Mouse (Mus musculus): ENCODE measurements at regions not wholly inside any gene's neighbourhood (a gene's known extent, or its start where the extent isn't known, plus 50 kb on each side); places are given as distances from the start of the nearest gene placed in this dataset.

DNA sequence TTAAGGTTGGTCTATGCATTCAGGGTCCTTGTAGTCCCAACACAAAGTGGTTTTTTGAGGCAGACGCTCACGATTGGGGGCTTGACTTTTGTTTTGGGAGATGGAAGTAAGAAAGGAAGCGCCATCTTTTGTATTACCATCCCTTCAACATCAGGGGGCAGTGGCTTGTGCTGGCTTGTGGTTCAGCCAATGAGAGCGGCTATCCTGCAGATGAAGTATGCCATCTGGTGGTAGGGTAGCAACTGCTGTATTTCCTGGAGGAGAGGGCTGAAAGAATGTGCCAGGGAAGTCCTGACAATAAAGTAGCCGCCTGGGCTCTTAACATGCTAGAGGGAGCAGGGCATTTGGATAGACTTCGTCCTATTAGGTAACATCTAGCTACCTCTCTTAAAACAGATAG lies 139.0 kb upstream of the Psmd7 start:
- no peak overlapping the region for H3K27ac ChIP-seq
- no peak for ATAC-seq (ENCODE audit: low FRiP score)
- no peaks in the 10 kb centered on the region for H3K4me1 ChIP-seq
- 91% methylated on average over 6 of the region's 6 CpGs for WGBS
- H3K27me3 ChIP-seq, result no peaks in the 10 kb centered on the region
- no peak overlapping the region for H3K4me3 ChIP-seq (replicated peaks)
- H3K9me3 ChIP-seq, result no peaks in the 10 kb centered on the region
- H3K4me2 ChIP-seq, result no peak overlapping the region
- H3K36me3 ChIP-seq (replicated peaks), result no peaks in the 10 kb centered on the region
- no peak overlapping the region for H3K9ac ChIP-seq

DNA sequence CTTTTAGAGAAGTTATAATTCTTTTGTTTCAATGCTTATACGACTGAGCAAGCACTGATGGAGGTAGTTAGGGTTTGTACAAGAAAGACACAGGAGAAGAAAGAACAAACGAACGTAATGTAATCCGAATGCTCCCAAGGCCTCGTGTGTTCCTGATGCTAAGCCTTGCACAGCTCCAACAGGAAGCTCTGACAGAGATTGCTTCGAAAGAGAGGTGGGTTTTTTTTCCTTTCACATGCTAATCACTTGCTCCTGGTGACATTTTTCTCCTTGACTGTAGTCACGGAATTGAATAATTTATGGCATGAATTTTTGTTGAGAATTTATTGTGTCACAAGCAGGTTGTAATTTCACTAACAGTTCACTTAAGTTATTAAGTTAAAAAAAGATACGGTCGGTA lies 150.8 kb upstream of the Psmd7 start:
- no peaks in the 10 kb centered on the region for H3K36me3 ChIP-seq (replicated peaks)
- no peak overlapping the region for H3K4me3 ChIP-seq (replicated peaks)
- peaks cover 16% of the 10 kb centered on the region for H3K9me3 ChIP-seq
- H3K9ac ChIP-seq, result no peak overlapping the region
- no peaks in the 10 kb centered on the region for H3K4me1 ChIP-seq
- 67% methylated on average over 9 of the region's 9 CpGs for WGBS
- ATAC-seq (ENCODE audit: low FRiP score), result no peak
- H3K4me2 ChIP-seq, result no peak overlapping the region
- no peak overlapping the region for H3K27ac ChIP-seq
- no peaks in the 10 kb centered on the region for H3K27me3 ChIP-seq

DNA sequence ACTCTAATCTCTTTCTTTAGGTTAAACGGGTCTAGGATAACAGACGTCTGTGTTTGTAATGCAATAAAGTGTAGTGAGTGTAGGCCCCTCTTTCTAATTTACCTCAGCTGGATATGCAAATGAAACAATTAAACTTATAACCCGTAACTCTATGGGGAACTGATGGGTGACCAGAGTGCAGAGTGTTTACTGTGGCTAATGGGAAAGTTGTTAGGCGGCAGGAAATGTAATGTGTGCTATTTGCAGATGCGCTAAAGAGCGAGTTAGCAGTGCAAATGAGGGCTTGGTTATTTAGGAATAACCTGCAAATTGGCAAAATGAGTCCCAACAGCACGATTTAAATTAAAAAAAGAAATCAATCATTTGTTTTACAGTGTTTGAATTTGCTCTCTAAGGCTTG lies 168.8 kb upstream of the Psmd7 start:
- Histone ChIP-seq H3K4me2 (no peak overlapping the region), H3K27me3 (no peaks in the 10 kb centered on the region), H3K9ac (no peak overlapping the region), H3K27ac (no peak overlapping the region), H3K9me3 (no peaks in the 10 kb centered on the region), H3K4me3 (replicated peaks) (no peak overlapping the region), H3K4me1 (no peaks in the 10 kb centered on the region), H3K36me3 (replicated peaks) (no peaks in the 10 kb centered on the region)
- WGBS, result 69% methylated on average over 7 of the region's 7 CpGs
- ATAC-seq (ENCODE audit: low FRiP score), result no peak

DNA sequence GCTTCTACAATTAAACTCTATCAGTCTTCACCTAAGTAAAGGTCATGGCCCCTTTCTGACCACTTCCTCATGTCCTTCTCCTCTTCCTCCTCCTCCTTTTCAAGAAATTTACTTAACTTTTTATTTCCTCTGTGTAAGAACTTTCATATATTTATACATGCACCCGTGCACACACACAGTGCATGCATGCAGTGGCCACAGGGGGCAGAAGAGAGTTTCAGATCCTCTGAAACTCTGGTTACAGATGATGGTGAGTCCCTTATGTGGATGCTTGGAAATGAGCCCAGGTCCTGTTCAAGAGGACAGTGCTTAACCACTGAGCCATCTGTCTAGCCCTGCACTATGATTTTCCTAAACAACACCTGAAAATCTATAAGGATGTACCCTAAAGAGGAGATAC lies 170.4 kb upstream of the Psmd7 start:
- Histone ChIP-seq H3K27me3 (no peaks in the 10 kb centered on the region), H3K27ac (no peak overlapping the region), H3K4me3 (replicated peaks) (no peak overlapping the region), H3K4me2 (no peak overlapping the region), H3K9ac (no peak overlapping the region), H3K36me3 (replicated peaks) (no peaks in the 10 kb centered on the region), H3K9me3 (no peaks in the 10 kb centered on the region), H3K4me1 (no peaks in the 10 kb centered on the region)
- no peak for ATAC-seq (ENCODE audit: low FRiP score)
- 76% methylated on average over 1 of the region's 1 CpGs for WGBS

DNA sequence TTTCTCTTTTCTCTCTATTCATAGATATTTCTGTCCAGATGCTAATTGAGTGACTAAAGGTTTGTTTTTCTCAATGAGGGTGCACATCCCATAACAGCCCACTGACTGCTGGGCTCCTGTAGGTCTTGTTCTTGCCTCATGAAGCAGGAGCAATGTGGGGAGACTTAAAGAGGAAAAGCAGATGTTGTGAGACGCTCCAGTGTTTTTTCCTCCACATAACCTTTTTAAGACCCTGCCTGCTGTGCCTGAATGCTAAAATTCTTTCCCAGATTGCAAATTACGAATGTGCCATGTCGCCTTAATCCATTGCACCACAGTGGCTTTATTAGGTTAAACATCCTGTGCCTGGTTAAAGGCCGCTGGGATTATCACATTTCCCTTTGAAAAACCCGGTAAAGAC lies 165.5 kb upstream of the Zfhx3 start:
- Histone ChIP-seq H3K4me2 (no peak overlapping the region), H3K27me3 (0 out of 2 replicates have a peak, but pooled peaks cover 7% of the 10 kb centered on the region), H3K9ac (no peak overlapping the region), H3K27ac (no peak overlapping the region), H3K4me1 (peaks cover 10% of the 10 kb centered on the region), H3K36me3 (replicated peaks) (no peaks in the 10 kb centered on the region), H3K4me3 (replicated peaks) (no peak overlapping the region), H3K9me3 (no peaks in the 10 kb centered on the region)
- WGBS, result 1% methylated on average over 5 of the region's 5 CpGs
- no peak for ATAC-seq (ENCODE audit: low FRiP score)

DNA sequence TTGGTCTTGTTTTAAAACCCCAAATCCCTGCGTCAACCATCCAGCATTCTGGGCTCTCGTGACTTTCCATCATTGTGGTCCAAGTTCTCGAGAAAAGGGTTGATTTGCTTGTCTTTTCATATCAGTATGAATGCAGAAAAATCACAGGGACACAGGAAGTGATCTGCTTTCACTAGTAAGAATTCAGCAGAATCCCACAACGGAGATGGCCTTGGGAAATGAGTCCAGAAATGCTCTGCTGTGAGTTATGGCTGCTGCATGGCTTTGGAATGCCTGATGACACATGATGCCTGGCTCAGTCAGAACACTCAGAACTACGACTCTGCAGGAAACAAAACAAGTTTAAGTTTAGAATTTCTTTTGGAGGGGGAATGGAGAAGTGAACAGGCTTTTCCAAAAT lies 156.7 kb upstream of the Zfhx3 start:
- Histone ChIP-seq H3K27ac (no peak overlapping the region), H3K9me3 (no peaks in the 10 kb centered on the region), H3K9ac (no peak overlapping the region), H3K36me3 (replicated peaks) (no peaks in the 10 kb centered on the region), H3K27me3 (no peaks in the 10 kb centered on the region), H3K4me3 (replicated peaks) (no peak overlapping the region), H3K4me1 (no peaks in the 10 kb centered on the region), H3K4me2 (no peak overlapping the region)
- 81% methylated on average over 5 of the region's 5 CpGs for WGBS
- ATAC-seq (ENCODE audit: low FRiP score), result no peak

DNA sequence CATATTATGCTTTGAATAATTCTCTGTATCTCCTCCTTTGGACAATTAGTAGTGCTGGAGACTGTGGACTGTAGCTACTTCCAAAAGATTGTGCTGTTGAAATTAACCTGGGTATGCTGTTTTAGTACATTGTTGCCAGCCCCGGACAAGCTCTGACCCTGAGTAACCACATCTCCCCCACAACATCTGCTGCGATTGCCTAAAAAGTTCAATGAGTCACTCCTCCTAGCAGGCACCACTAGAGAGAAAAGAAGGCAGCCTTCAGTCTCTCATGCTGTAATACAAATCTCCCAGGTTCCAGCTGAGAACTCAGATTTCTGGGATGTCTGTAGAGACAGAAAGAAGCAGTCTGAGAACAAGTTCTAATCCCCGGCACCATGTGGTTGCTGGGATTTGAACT lies 150.2 kb upstream of the Zfhx3 start:
- ATAC-seq (ENCODE audit: low FRiP score), result no peak
- no peak overlapping the region for H3K27ac ChIP-seq
- H3K4me3 ChIP-seq (replicated peaks), result no peak overlapping the region
- no peaks in the 10 kb centered on the region for H3K9me3 ChIP-seq
- no peaks in the 10 kb centered on the region for H3K4me1 ChIP-seq
- 92% methylated on average over 3 of the region's 3 CpGs for WGBS
- H3K27me3 ChIP-seq, result 0 out of 2 replicates have a peak, but pooled peaks cover 4% of the 10 kb centered on the region
- no peaks in the 10 kb centered on the region for H3K36me3 ChIP-seq (replicated peaks)
- no peak overlapping the region for H3K4me2 ChIP-seq
- no peak overlapping the region for H3K9ac ChIP-seq

DNA sequence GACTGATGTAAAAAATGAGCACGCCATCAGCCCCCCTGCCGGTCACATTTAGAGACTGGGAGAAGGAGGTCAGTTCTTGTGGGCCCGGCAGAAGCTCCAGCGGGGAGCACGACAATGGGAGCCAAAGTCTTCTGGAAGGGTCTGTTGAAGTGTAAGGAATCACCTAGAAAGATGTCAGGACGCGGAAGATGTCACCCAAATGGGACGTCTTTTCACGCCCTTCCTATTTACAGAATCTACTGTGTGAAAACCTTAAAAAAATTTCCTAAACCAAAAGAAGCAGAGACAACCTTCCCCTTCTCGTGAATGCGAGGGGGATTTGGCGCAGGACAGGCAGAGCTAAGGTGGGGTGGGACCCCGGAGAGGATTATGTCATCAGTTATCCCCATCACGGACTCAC lies 127.5 kb upstream of the Zfhx3 start:
- no peak for ATAC-seq (ENCODE audit: low FRiP score)

DNA sequence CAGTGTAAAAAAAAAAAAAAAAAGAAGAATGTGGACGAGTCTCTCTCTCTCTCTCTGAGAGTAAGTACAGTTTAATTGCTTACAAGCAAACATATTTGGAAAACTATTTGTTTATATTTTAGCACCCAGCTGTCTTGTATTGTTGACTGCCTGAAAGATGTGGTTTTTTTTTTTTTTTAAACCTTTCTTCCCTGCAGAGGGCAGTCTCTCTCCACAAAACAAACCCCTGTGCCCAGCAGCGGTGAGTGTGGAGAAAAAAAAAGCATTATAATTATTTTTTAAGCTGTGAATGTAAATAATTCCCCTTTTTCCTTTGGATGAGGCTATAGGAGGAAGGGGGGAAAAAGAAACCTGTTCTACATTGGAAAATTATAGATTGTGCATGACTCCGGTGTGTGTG lies 126.7 kb upstream of the Zfhx3 start:
- Histone ChIP-seq H3K36me3 (replicated peaks) (no peaks in the 10 kb centered on the region), H3K27ac (no peak overlapping the region), H3K4me2 (no peak overlapping the region), H3K4me1 (peaks cover 27% of the 10 kb centered on the region), H3K4me3 (replicated peaks) (no peak overlapping the region), H3K9ac (no peak overlapping the region), H3K27me3 (peaks cover 21% of the 10 kb centered on the region), H3K9me3 (no peaks in the 10 kb centered on the region)
- ATAC-seq (ENCODE audit: low FRiP score), result no peak
- WGBS, result 23% methylated on average over 3 of the region's 3 CpGs

More for the DNA sequence above, 127.5 kb upstream of the Zfhx3 start:
- Histone ChIP-seq H3K9me3 (no peaks in the 10 kb centered on the region), H3K4me3 (replicated peaks) (no peak overlapping the region), H3K36me3 (replicated peaks) (no peaks in the 10 kb centered on the region), H3K27ac (no peak overlapping the region), H3K4me1 (peaks cover 20% of the 10 kb centered on the region), H3K4me2 (no peak overlapping the region), H3K27me3 (peaks cover 21% of the 10 kb centered on the region), H3K9ac (no peak overlapping the region)
- WGBS, result 66% methylated on average over 14 of the region's 14 CpGs

DNA sequence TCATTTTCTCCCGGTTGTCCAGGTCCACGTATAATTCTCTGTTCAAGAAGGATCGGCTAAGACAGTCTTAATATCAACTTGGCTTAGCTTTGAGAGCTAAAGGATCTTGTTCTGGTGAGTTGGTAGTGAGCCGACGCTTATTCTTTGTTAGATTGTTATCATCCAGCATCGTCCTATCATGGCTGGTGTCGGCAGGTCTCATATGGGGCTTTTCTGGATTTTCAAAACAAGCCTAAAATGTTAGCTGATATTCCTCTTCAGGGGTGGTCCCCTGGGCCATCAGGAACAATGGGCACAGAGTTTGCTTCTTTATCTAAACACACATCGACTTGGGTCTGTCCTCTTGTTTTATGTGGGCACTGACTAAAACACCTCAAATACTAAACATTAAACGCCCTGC lies 124.6 kb upstream of the Zfhx3 start:
- H3K9ac ChIP-seq, result no peak overlapping the region
- WGBS, result 84% methylated on average over 9 of the region's 9 CpGs
- no peak for ATAC-seq (ENCODE audit: low FRiP score)

DNA sequence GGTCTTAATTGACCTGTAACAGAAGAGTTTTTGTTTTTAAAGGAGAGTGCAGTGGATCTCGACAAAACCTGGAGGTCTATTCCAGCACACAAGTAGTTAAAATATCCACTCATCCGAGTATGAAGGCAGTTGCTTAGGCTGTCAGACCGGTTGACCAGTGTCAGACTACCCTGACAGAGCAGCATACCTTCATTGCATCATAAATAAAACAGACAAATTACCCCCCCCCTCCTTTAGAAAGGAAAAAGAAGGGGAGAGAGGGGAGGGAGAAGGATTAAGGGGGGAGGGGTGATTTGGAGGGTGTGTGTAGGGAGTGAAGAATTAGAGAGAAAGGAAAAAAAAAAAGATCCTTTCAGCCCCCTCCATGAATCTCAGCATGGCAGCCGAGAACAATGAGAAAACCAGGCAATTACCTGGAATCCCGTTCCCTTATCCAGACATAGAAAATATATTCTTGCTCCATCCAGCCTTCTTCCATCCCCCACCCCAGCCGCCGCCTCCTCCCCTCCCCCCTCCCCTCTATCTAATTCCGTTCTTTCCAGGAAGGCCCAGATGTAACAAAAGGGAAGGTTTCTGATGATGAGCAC lies 122.2 kb upstream of the Zfhx3 start:
- no peaks in the 10 kb centered on the region for H3K9me3 ChIP-seq
- H3K4me2 ChIP-seq, result 0 out of 2 replicates have a peak overlapping the region, but pooled peaks have one; percentile 10
- peak; percentile 30; the same call in 1 of the 2 replicates for ATAC-seq (ENCODE audit: low FRiP score)
- H3K4me1 ChIP-seq, result peaks cover 50% of the 10 kb centered on the region
- 2% methylated on average over 8 of the region's 8 CpGs for WGBS
- peak overlapping the region; percentile 68 for H3K27ac ChIP-seq
- H3K36me3 ChIP-seq (replicated peaks), result no peaks in the 10 kb centered on the region
- H3K27me3 ChIP-seq, result peaks cover 28% of the 10 kb centered on the region
- H3K4me3 ChIP-seq (replicated peaks), result no peak overlapping the region
- no peak overlapping the region for H3K9ac ChIP-seq

More for the DNA sequence above, 124.6 kb upstream of the Zfhx3 start:
- Histone ChIP-seq H3K4me1 (peaks cover 38% of the 10 kb centered on the region), H3K36me3 (replicated peaks) (no peaks in the 10 kb centered on the region), H3K27me3 (peaks cover 26% of the 10 kb centered on the region), H3K27ac (no peak overlapping the region), H3K4me2 (no peak overlapping the region), H3K4me3 (replicated peaks) (no peak overlapping the region), H3K9me3 (no peaks in the 10 kb centered on the region)

DNA sequence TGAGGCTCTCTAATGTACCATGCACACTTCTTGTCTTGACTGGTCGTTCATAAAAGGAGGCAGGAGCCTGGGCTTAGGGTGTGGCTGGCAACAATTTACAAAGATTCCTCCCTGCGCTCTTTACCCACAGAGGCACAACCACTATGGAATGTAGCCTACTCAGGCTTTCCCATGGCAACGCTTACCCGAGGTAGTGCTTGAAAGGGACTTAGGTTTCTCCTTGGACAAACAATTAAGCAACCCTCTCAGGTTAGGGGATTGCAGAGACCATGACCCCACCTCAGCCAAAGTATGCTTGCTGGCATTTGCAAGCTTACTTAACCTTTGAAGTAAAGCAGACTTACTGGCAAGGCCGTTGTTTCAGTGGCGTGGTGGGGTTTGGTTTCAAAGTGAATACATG lies 120.9 kb upstream of the Zfhx3 start:
- no peak overlapping the region for H3K4me2 ChIP-seq
- WGBS, result 55% methylated on average over 6 of the region's 6 CpGs
- no peaks in the 10 kb centered on the region for H3K36me3 ChIP-seq (replicated peaks)
- no peak overlapping the region for H3K4me3 ChIP-seq (replicated peaks)
- peaks cover 45% of the 10 kb centered on the region for H3K4me1 ChIP-seq
- peaks cover 34% of the 10 kb centered on the region for H3K27me3 ChIP-seq
- no peak overlapping the region for H3K9ac ChIP-seq
- no peak for ATAC-seq (ENCODE audit: low FRiP score)
- no peaks in the 10 kb centered on the region for H3K9me3 ChIP-seq
- 0 out of 2 replicates have a peak overlapping the region, but pooled peaks have one; percentile 63 for H3K27ac ChIP-seq

DNA sequence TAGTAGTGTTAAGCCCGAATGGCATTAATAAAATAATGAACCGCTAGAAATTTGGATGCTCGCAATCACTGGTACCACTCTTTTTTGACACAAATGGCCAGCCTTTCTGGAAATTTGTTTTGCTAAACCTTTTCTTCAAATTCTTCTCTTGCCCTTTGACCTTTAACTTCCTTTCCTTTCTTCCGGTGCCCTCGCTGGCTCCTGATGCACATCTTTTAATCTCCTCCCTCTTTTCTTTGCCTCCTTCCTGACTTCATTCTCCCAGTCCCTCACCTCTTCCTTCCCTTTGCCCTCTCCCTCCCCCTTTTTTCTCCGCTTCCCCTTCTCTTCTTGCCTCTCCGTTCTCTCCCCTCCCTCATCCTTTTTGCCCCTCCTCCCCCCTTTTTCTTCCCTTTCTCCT lies 118.3 kb upstream of the Zfhx3 start:
- WGBS, result 14% methylated on average over 7 of the region's 7 CpGs
- H3K9me3 ChIP-seq, result no peaks in the 10 kb centered on the region
- H3K36me3 ChIP-seq (replicated peaks), result no peaks in the 10 kb centered on the region
- no peak for ATAC-seq (ENCODE audit: low FRiP score)
- H3K9ac ChIP-seq, result peak overlapping the region; percentile 25; the same call in 1 of the 2 replicates
- H3K4me1 ChIP-seq, result peaks cover 37% of the 10 kb centered on the region
- peak overlapping the region; percentile 55 for H3K4me2 ChIP-seq
- peak overlapping the region; percentile 17; the same call in 1 of the 2 replicates for H3K4me3 ChIP-seq (replicated peaks)
- H3K27me3 ChIP-seq, result peaks cover 28% of the 10 kb centered on the region; the same call in 1 of the 2 replicates
- peak overlapping the region; percentile 59 for H3K27ac ChIP-seq

Data from forebrain, embryonic 12.5 days (tissue).